Mouse (Mus musculus) G1E (cell line): Measurements from ENCODE around the gene Gm20431. TPM values are rescaled to one million over a fixed set of nuclear protein-coding genes. Genes with fewer than 3 reads are reported as not detected.

Experiments used
- ATAC-seq: 2 replicates; pipeline ENCODE4 v1.8.0; 2016; ENCODE audit warnings: mild to moderate bottlenecking; ENCODE audit not compliant: insufficient number of reproducible peaks, poor library complexity, low FRiP score, severe bottlenecking; ENCODE audit errors: extremely low read depth
- DNase-seq: peaks from one replicate; pipeline ENCODE4 v3.0.0; 2012; ENCODE audit warnings: low spot score
- H3K27me3 ChIP-seq: 2 replicates; pipeline ENCODE4 v1.6.1; 2012; ENCODE audit warnings: mild to moderate bottlenecking, low read length, inconsistent platforms; ENCODE audit not compliant: insufficient read depth
- H3K36me3 ChIP-seq: replicated peaks from 2 replicates; pipeline ENCODE3; 2012; ENCODE audit warnings: mild to moderate bottlenecking, inconsistent platforms
- H3K4me1 ChIP-seq: 2 replicates; pipeline ENCODE4 v1.6.1; 2012; ENCODE audit warnings: low read depth, low read length, inconsistent platforms, mixed read lengths; ENCODE audit not compliant: insufficient read depth
- H3K4me3 ChIP-seq: 2 replicates; pipeline ENCODE4 v1.5.1; 2012; ENCODE audit warnings: low read depth, mild to moderate bottlenecking, inconsistent platforms, low read length, moderate library complexity, mixed read lengths
- H3K9me3 ChIP-seq: replicated peaks from 2 replicates; pipeline ENCODE4 v1.6.1; 2012; ENCODE audit warnings: inconsistent platforms
- CTCF ChIP-seq: IDR thresholded peaks from 2 replicates; pipeline ENCODE4 v1.5.1; 2012; ENCODE audit warnings: low read depth, low read length, inconsistent platforms, mixed read lengths
- GATA1 ChIP-seq: IDR thresholded peaks from 2 replicates; pipeline ENCODE4 v1.6.1; 2012; ENCODE audit warnings: borderline replicate concordance, low read length, inconsistent platforms, mixed read lengths
- GATA2 ChIP-seq: IDR thresholded peaks from 2 replicates; pipeline ENCODE4 v1.6.1; 2012; ENCODE audit warnings: low read depth, low read length, inconsistent platforms, borderline replicate concordance
- POLR2AphosphoS5 ChIP-seq: IDR thresholded peaks from 2 replicates; pipeline ENCODE4 v1.6.1; 2012; ENCODE audit warnings: low read depth, low read length, inconsistent platforms; ENCODE audit not compliant: insufficient replicate concordance
- TAL1 ChIP-seq: conservative IDR thresholded peaks from 2 replicates; pipeline ENCODE4 v1.6.1; 2012; ENCODE audit warnings: low read depth, low read length, inconsistent platforms, mixed read lengths
- polyA plus RNA-seq: library from polyadenylated mRNA; stranded (reverse); fragments of >175 nt; gene quantifications from 2 replicates; pipeline ENCODE4 v1.2.3, GENCODE M21; 2012
- total RNA-seq, 2 experiments: library from RNA; stranded (forward) in 1 of 2; stranded (reverse) in 1 of 2; fragments of 200-1000 nt in 1 of 2; fragments of >200 nt in 1 of 2; fragmentation: Nextera tagmentation in 1 of 2; gene quantifications; 2 replicates each; pipeline ENCODE4 v1.2.3; 2014 to 2017

Gm20431 gene
- total and polyA plus RNA-seq, 3 experiments: 0.11 to 6.2 TPM; not detected in 1

DNA sequence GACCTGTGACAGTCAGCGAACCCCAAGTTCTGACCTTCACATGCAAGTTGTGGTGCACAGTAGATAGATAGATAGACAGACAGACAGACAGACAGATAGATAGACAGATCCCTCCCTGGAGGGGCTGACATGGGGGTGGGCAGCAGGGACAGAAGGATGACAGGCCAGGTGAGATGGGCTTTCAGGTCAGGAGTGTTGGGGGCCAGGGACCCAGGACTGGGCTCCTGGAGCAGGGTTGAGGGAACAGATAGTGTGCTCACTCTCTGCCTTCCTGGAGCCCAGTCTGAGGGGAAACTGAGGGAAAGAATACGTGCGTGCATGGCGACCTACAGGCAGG lies 25.9 kb upstream of the Gm20431 start:
- Histone ChIP-seq H3K4me1 (peaks cover 65% of the 10 kb centered on the region), H3K27me3 (peaks cover 17% of the 10 kb centered on the region; the same call in 1 of the 2 replicates), H3K4me3 (peak overlapping the region; percentile 10; the same call in 1 of the 2 replicates), H3K36me3 (peaks cover 54% of the 10 kb centered on the region), H3K9me3 (no peaks in the 10 kb centered on the region)
- DNase-seq: no peak
- TF ChIP-seq CTCF (no peak), GATA1 (no peak)
- ATAC-seq: no peak

DNA sequence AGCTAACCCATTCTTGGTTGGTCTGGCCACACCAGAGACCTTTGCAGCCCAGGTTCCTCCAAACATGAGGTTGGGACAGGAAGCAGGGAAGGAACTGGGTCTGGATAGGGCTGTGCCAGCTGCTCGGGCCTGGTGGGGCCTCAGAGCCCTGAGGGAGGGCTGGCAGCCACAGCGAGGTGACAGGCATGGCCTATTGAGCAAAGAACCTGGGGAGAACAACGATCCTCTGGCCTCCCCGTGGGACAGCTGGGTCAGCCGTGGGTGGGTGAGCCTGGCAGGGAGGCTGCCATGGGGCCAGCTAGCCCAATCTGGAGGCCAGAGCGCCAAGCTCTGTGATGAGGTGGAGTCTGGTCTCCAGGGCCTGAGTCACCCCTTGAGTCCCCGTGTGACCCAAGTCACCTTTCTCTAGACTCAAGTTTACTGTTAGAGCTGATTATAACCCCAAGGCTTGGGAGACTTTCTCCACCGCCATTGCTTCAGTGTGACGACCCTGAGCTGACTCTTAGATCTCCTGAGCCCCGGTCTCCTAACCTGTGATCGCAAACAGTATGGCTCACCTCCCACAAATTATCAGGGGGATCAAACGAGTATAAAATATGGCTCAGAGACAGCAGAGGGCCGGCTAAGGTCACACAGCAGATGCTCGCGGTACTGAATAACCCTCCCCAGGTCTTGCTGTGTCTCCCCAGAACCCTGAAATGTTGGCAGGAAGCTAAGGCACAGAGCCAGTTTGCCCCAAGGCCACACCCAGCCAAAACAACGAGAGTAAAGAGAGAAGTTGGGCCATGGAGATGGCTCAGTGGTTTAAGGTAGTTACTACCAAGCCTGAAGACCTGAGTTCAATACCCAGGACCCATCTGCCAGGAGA lies 25.3 kb upstream of the Gm20431 start:
- peaks cover 59% of the 10 kb centered on the region for H3K4me1 ChIP-seq
- H3K4me3 ChIP-seq: no peak overlapping the region
- DNase-seq (no peak), ATAC-seq (no peak)
- TF ChIP-seq TAL1: no peak
- no peak for TF ChIP-seq GATA2
- TF ChIP-seq GATA1: no peak
- TF ChIP-seq POLR2AphosphoS5: no peak
- TF ChIP-seq CTCF: no peak
- H3K36me3 ChIP-seq: peaks cover 48% of the 10 kb centered on the region
- H3K9me3 ChIP-seq: no peaks in the 10 kb centered on the region
- peaks cover 15% of the 10 kb centered on the region; the same call in 1 of the 2 replicates for H3K27me3 ChIP-seq

- no peak for TF ChIP-seq POLR2AphosphoS5
- no peak for TF ChIP-seq TAL1
- TF ChIP-seq CTCF: no peak
- TF ChIP-seq GATA2: no peak
- no peak for TF ChIP-seq GATA1
- Histone ChIP-seq H3K4me3 (no peak overlapping the region), H3K36me3 (peaks cover 43% of the 10 kb centered on the region), H3K27me3 (peaks cover 15% of the 10 kb centered on the region; the same call in 1 of the 2 replicates), H3K4me1 (peaks cover 55% of the 10 kb centered on the region), H3K9me3 (no peaks in the 10 kb centered on the region)
- no peak for DNase-seq
- no peak for ATAC-seq
Measured at GRCm38 (mm10) chr2:167685865-167686264, 24.6 kb upstream of the Gm20431 start.

- no peak for ATAC-seq
- no peak for DNase-seq
Measured at GRCm38 (mm10) chr2:167685137-167685536, 23.8 kb upstream of the Gm20431 start.

GRCm38 (mm10) chr2:167683721-167684120 lies 22.4 kb upstream of the Gm20431 start:
- H3K4me1 ChIP-seq: peaks cover 47% of the 10 kb centered on the region
- peaks cover 15% of the 10 kb centered on the region; the same call in 1 of the 2 replicates for H3K27me3 ChIP-seq

More at GRCm38 (mm10) chr2:167685137-167685536, 23.8 kb upstream of the Gm20431 start:
- peaks cover 15% of the 10 kb centered on the region; the same call in 1 of the 2 replicates for H3K27me3 ChIP-seq
- H3K9me3 ChIP-seq: no peaks in the 10 kb centered on the region
- peaks cover 53% of the 10 kb centered on the region for H3K4me1 ChIP-seq
- no peak overlapping the region for H3K4me3 ChIP-seq
- TF ChIP-seq GATA2 (no peak), CTCF (peak; percentile 98)
- peaks cover 39% of the 10 kb centered on the region for H3K36me3 ChIP-seq

GRCm38 (mm10) chr2:167680657-167681056 lies 19.4 kb upstream of the Gm20431 start:
- DNase-seq (no peak), ATAC-seq (no peak)
- peaks cover 20% of the 10 kb centered on the region for H3K4me1 ChIP-seq
- no peaks in the 10 kb centered on the region for H3K9me3 ChIP-seq
- H3K27me3 ChIP-seq: peaks cover 2% of the 10 kb centered on the region; the same call in 1 of the 2 replicates
- H3K4me3 ChIP-seq: no peak overlapping the region
- TF ChIP-seq TAL1: no peak
- no peak for TF ChIP-seq GATA2
- peak; percentile 72 for TF ChIP-seq CTCF
- TF ChIP-seq GATA1: no peak
- H3K36me3 ChIP-seq: peaks cover 26% of the 10 kb centered on the region

More at GRCm38 (mm10) chr2:167683721-167684120, 22.4 kb upstream of the Gm20431 start:
- ATAC-seq (no peak), DNase-seq (no peak)
- Histone ChIP-seq H3K36me3 (peaks cover 42% of the 10 kb centered on the region), H3K9me3 (no peaks in the 10 kb centered on the region), H3K4me3 (no peak overlapping the region)
- TF ChIP-seq GATA2 (no peak), POLR2AphosphoS5 (no peak), CTCF (no peak), TAL1 (no peak), GATA1 (no peak)
